Comparison of ENCODE assay signal across 19 mouse cellular contexts in the genomic region with DNA sequence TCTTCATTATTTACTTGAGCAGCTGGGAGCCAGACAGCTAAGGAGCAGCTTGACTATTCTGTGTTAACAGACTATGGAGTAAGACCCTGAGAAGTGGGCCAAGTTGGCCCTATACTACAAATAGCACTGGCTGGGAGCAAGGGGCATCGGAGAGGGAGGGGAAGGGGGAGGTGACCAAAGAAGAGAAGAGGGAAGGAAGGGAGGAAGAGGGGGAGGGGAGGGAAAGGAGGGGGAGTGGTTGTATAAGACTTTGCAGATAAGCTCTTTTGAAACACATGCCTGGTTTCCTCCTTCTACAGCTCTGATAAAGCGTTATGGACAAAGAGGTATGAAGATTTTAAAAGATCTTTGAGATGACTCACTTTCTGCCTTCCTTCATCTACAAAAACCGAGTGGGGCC. TPM values are rescaled to one million over a fixed set of nuclear protein-coding genes. Genes with fewer than 3 reads are reported as not detected.
DNase-seq lines count a peak whose midpoint lies in the region; ATAC-seq lines count a peak whose summit lies in the region.
"Had no signal": no experiment of that assay in that cellular context is flagged by ENCODE, and none has a peak within 500 bp of the region (broad histone marks: within the 10 kb centered on the region; RNA-seq: fewer than 3 reads in every experiment).

No protein-coding gene starts in this region.

- H3K36me3 ChIP-seq in hindbrain, embryonic 16.5 days (ENCODE audit: control insufficient read depth, insufficient read depth, low read length) = no peaks in the 10 kb centered on the region
- H3K36me3 ChIP-seq: embryonic facial prominence, embryonic 13.5 days; limb, embryonic 13.5 days; midbrain, embryonic 12.5 days had no signal

- H3K4me1 ChIP-seq in hindbrain, embryonic 16.5 days (ENCODE audit: control insufficient read depth, insufficient read depth, low read depth, low read length) = no peaks in the 10 kb centered on the region
- H3K4me1 ChIP-seq: embryonic facial prominence, embryonic 13.5 days; limb, embryonic 13.5 days; midbrain, embryonic 12.5 days had no signal

- no peaks in the 10 kb centered on the region for H3K9me3 ChIP-seq in hindbrain, embryonic 16.5 days (ENCODE audit: control insufficient read depth, low read length)
- H3K9me3 ChIP-seq: embryonic facial prominence, embryonic 13.5 days; limb, embryonic 13.5 days; midbrain, embryonic 12.5 days had no signal

- H3K4me2 ChIP-seq in hindbrain, embryonic 16.5 days (ENCODE audit: low read length) = no peak overlapping the region
- H3K4me2 ChIP-seq: embryonic facial prominence, embryonic 13.5 days; limb, embryonic 13.5 days; midbrain, embryonic 12.5 days had no signal

- no peaks in the 10 kb centered on the region for H3K27me3 ChIP-seq in hindbrain, embryonic 16.5 days (replicated peaks; ENCODE audit: control insufficient read depth, insufficient read depth, low read length)
- H3K27me3 ChIP-seq: embryonic facial prominence, embryonic 13.5 days; limb, embryonic 13.5 days; midbrain, embryonic 12.5 days had no signal

- DNase-seq in lung, postnatal 10 days = peak; percentile 28
- no peak for DNase-seq in lung, postnatal 36 days
- DNase-seq in NIH3T3 (ENCODE audit: low read depth) = peak; percentile 16
- peak; percentile 7 for DNase-seq in liver
- peak; percentile 8 for DNase-seq in naive thymus-derived CD4-positive, alpha-beta T cell, adult 2 months (ENCODE audit: low read depth)
- DNase-seq: adrenal gland, postnatal 10 days; cerebellum, adult 18-20 months; gastrocnemius, postnatal 25 days; heart, postnatal 10 days; kidney, adult 11 months; kidney, postnatal 14 days had no signal

- no peak overlapping the region for H3K9ac ChIP-seq in hindbrain, embryonic 16.5 days (ENCODE audit: low read depth, low read length)
- H3K9ac ChIP-seq: embryonic facial prominence, embryonic 13.5 days; limb, embryonic 13.5 days; midbrain, embryonic 12.5 days had no signal

- no peak overlapping the region for H3K27ac ChIP-seq in hindbrain, embryonic 16.5 days (ENCODE audit: low read depth, low read length)
- H3K27ac ChIP-seq: embryonic facial prominence, embryonic 13.5 days; hindbrain, postnatal 0 days; limb, embryonic 13.5 days; midbrain, embryonic 12.5 days had no signal

- no peak overlapping the region for H3K4me3 ChIP-seq in hindbrain, embryonic 16.5 days (ENCODE audit: low read length)
- H3K4me3 ChIP-seq: embryonic facial prominence, embryonic 13.5 days; limb, embryonic 13.5 days; midbrain, embryonic 12.5 days; myocyte had no signal

- no peak for ATAC-seq in hindbrain, embryonic 16.5 days
- no peak for ATAC-seq in erythroid progenitor cell, adult 5-6 weeks (replicated peaks; ENCODE audit: low FRiP score, poor library complexity, severe bottlenecking)
- ATAC-seq: CD4-positive, CD25-positive, alpha-beta regulatory T cell, adult 4 months; hindbrain, postnatal 0 days had no signal

- WGBS in hindbrain, embryonic 16.5 days = 7% methylated on average over 3 of the region's 3 CpGs

RNA-seq across cellular contexts. Expression of a gene that starts 36.0 kb away (rescaled TPM):
- 15.1 and 18.7 TPM in 2 replicates for polyA plus RNA-seq in hindbrain, embryonic 16.5 days (2015; fragmentation: Nextera tagmentation; extraction: Ambion mirVana)
- total RNA-seq in erythroid progenitor cell, adult 5-6 weeks (2015; ENCODE audit: low replicate concordance) = 36.0 and 48.3 TPM in 2 replicates
- 44.3 and 49.8 TPM in 2 replicates for total RNA-seq in erythroid progenitor cell, adult 5-6 weeks (2017; ENCODE audit: low replicate concordance)
